Mouse (Mus musculus) MEL (cell line): ENCODE data around the gene Lrrn4cl. TPM values are rescaled to one million over a fixed set of nuclear protein-coding genes. Genes with fewer than 3 reads are reported as not detected.

ENCODE experiments used
- DNase-seq: peaks from one replicate; pipeline ENCODE4 v3.0.0; 2011; ENCODE audit warnings: low read depth, low spot score
- H3K27ac ChIP-seq: 2 replicates; pipeline ENCODE4 v1.5.1; 2012; ENCODE audit warnings: low read depth, mild to moderate bottlenecking, control low read depth, low read length, moderate library complexity; ENCODE audit not compliant: control insufficient read depth
- H3K27me3 ChIP-seq, 2 experiments: fragments of 150-350 bp in 1 of 2; sonication (generic) in 1 of 2; 2 replicates each; pipeline ENCODE4 v1.6.1; 2012; ENCODE audit warnings: low read length in 2 of 2, mild to moderate bottlenecking in 2 of 2, improper control_type of control experiment in 1 of 2, moderate library complexity in 1 of 2; ENCODE audit not compliant: insufficient read depth in 2 of 2, control insufficient read depth in 1 of 2
- H3K36me3 ChIP-seq, 2 experiments: 2 replicates each; pipeline ENCODE4 v1.6.1; 2012 to 2014; ENCODE audit warnings: low read length in 2 of 2, improper control_type of control experiment in 1 of 2, inconsistent platforms in 1 of 2, mild to moderate bottlenecking in 1 of 2; ENCODE audit not compliant: insufficient read depth in 2 of 2, control insufficient read depth in 1 of 2
- H3K4me1 ChIP-seq, 2 experiments: fragments of 150-350 bp in 1 of 2; sonication (generic) in 1 of 2; 2 replicates each; pipeline ENCODE4 v1.6.1; 2012; ENCODE audit warnings: low read length in 2 of 2, improper control_type of control experiment in 1 of 2, mild to moderate bottlenecking in 1 of 2; ENCODE audit not compliant: insufficient read depth in 2 of 2, control insufficient read depth in 1 of 2
- H3K4me3 ChIP-seq, 2 experiments: fragments of 150-350 bp in 1 of 2; sonication (generic) in 1 of 2; 2 replicates each; pipeline ENCODE4 v1.5.1; 2012; ENCODE audit warnings: low read depth in 2 of 2, low read length in 2 of 2, mild to moderate bottlenecking in 2 of 2, moderate library complexity in 2 of 2, control low read depth in 1 of 2, improper control_type of control experiment in 1 of 2; ENCODE audit not compliant: control insufficient read depth in 1 of 2, insufficient read depth in 1 of 2
- H3K79me2 ChIP-seq: 2 replicates; pipeline ENCODE4 v1.6.1; 2012; ENCODE audit warnings: mild to moderate bottlenecking, low read length, moderate library complexity; ENCODE audit not compliant: control insufficient read depth, poor library complexity, insufficient read depth
- H3K9ac ChIP-seq: 2 replicates; pipeline ENCODE4 v1.6.1; 2012; ENCODE audit warnings: low read depth, mild to moderate bottlenecking, control low read depth, low read length, moderate library complexity; ENCODE audit not compliant: control insufficient read depth, poor library complexity, severe bottlenecking
- H3K9me3 ChIP-seq: fragments of 150-350 bp; sonication (generic); replicated peaks from 2 replicates; pipeline ENCODE4 v1.6.1; 2012; ENCODE audit warnings: mild to moderate bottlenecking, low read length, improper control_type of control experiment, moderate library complexity; ENCODE audit not compliant: insufficient read depth
- BHLHE40 ChIP-seq: IDR thresholded peaks from 2 replicates; pipeline ENCODE4 v1.6.1; 2012; ENCODE audit warnings: low read depth, mild to moderate bottlenecking, inconsistent platforms, low read length, improper control_type of control experiment, borderline replicate concordance
- CHD2 ChIP-seq: IDR thresholded peaks from 2 replicates; pipeline ENCODE4 v1.6.1; 2011; ENCODE audit warnings: low read length, improper control_type of control experiment
- CTCF ChIP-seq, 3 experiments: IDR thresholded peaks in 2 of 3; conservative IDR thresholded peaks in 1 of 3; 2 replicates each; pipeline ENCODE4 v1.5.1; 2011 to 2012; ENCODE audit warnings: low read length in 3 of 3, low read depth in 2 of 3, mild to moderate bottlenecking in 2 of 3, improper control_type of control experiment in 1 of 3, inconsistent platforms in 1 of 3, mixed read lengths in 1 of 3, moderate library complexity in 1 of 3; ENCODE audit not compliant: control insufficient read depth in 1 of 3, insufficient read depth in 1 of 3, poor library complexity in 1 of 3, severe bottlenecking in 1 of 3
- E2F4 ChIP-seq: IDR thresholded peaks from 2 replicates; pipeline ENCODE4 v1.6.1; 2011; ENCODE audit warnings: low read depth, low read length, improper control_type of control experiment, borderline replicate concordance
- ELF1 ChIP-seq: IDR thresholded peaks from 2 replicates; pipeline ENCODE4 v1.6.1; 2014; ENCODE audit warnings: low read depth, mild to moderate bottlenecking, inconsistent platforms, low read length, improper control_type of control experiment, moderate library complexity
- EP300 ChIP-seq, 2 experiments: IDR thresholded peaks; 2 replicates each; pipeline ENCODE4 v1.6.1; 2011; ENCODE audit warnings: improper control_type of control experiment in 2 of 2, low read length in 2 of 2, low read depth in 1 of 2, mild to moderate bottlenecking in 1 of 2
- ETS1 ChIP-seq: IDR thresholded peaks from 2 replicates; pipeline ENCODE4 v1.6.1; 2012; ENCODE audit warnings: low read depth, mild to moderate bottlenecking, inconsistent platforms, low read length, improper control_type of control experiment, moderate library complexity
- GABPA ChIP-seq: IDR thresholded peaks from 2 replicates; pipeline ENCODE4 v1.6.1; 2012; ENCODE audit warnings: low read depth, mild to moderate bottlenecking, inconsistent platforms, low read length, improper control_type of control experiment, moderate library complexity
- HCFC1 ChIP-seq: IDR thresholded peaks from 2 replicates; pipeline ENCODE4 v1.6.1; 2012; ENCODE audit warnings: low read depth, mild to moderate bottlenecking, inconsistent platforms, low read length, improper control_type of control experiment, moderate library complexity
- JUND ChIP-seq: IDR thresholded peaks from 2 replicates; pipeline ENCODE4 v1.6.1; 2011; ENCODE audit warnings: low read depth, mild to moderate bottlenecking, improper control_type of control experiment, low read length
- MAFK ChIP-seq: IDR thresholded peaks from 2 replicates; pipeline ENCODE4 v1.6.1; 2011; ENCODE audit warnings: low read depth, mild to moderate bottlenecking, low read length, improper control_type of control experiment, borderline replicate concordance
- MAZ ChIP-seq: IDR thresholded peaks from 2 replicates; pipeline ENCODE4 v1.6.1; 2012; ENCODE audit warnings: low read depth, mild to moderate bottlenecking, inconsistent platforms, low read length, improper control_type of control experiment
- MEF2A ChIP-seq: IDR thresholded peaks from 2 replicates; pipeline ENCODE4 v1.6.1; 2014; ENCODE audit warnings: low read depth, mild to moderate bottlenecking, inconsistent platforms, low read length, improper control_type of control experiment; ENCODE audit not compliant: poor library complexity, insufficient replicate concordance, severe bottlenecking; ENCODE audit errors: extremely low read depth
- MYB ChIP-seq: IDR thresholded peaks from 2 replicates; pipeline ENCODE4 v1.6.1; 2011; ENCODE audit warnings: mild to moderate bottlenecking, low read depth, low read length, improper control_type of control experiment
- MYC ChIP-seq: IDR thresholded peaks from 2 replicates; pipeline ENCODE4 v1.6.1; 2011; ENCODE audit warnings: low read depth, mild to moderate bottlenecking, low read length, improper control_type of control experiment, moderate library complexity
- NELFE ChIP-seq: IDR thresholded peaks from 2 replicates; pipeline ENCODE4 v1.6.1; 2011; ENCODE audit warnings: low read depth, low read length, improper control_type of control experiment
- NRF1 ChIP-seq: IDR thresholded peaks from 2 replicates; pipeline ENCODE4 v1.6.1; 2014; ENCODE audit warnings: low read depth, mild to moderate bottlenecking, inconsistent platforms, low read length, improper control_type of control experiment, moderate library complexity; ENCODE audit not compliant: poor library complexity, insufficient read depth, severe bottlenecking
- POLR2A ChIP-seq, 2 experiments: IDR thresholded peaks; 2 replicates each; pipeline ENCODE4 v1.6.1; 2011 to 2012; ENCODE audit warnings: low read length in 2 of 2, mild to moderate bottlenecking in 2 of 2, control low read depth in 1 of 2, improper control_type of control experiment in 1 of 2, low read depth in 1 of 2, moderate library complexity in 1 of 2; ENCODE audit not compliant: control insufficient read depth in 1 of 2, insufficient read depth in 1 of 2, poor library complexity in 1 of 2
- POLR2AphosphoS2 ChIP-seq: IDR thresholded peaks from 2 replicates; pipeline ENCODE4 v1.6.1; 2011; ENCODE audit warnings: low read length, improper control_type of control experiment
- POLR2AphosphoS5 ChIP-seq: IDR thresholded peaks from 2 replicates; pipeline ENCODE4 v1.6.1; 2012; ENCODE audit warnings: low read depth, borderline replicate concordance, mild to moderate bottlenecking, inconsistent platforms, low read length, moderate library complexity, mixed read lengths
- RAD21 ChIP-seq: IDR thresholded peaks from 2 replicates; pipeline ENCODE4 v1.6.1; 2011; ENCODE audit warnings: mild to moderate bottlenecking, low read depth, low read length, improper control_type of control experiment
- RCOR1 ChIP-seq: IDR thresholded peaks from 2 replicates; pipeline ENCODE4 v1.6.1; 2012; ENCODE audit warnings: low read depth, mild to moderate bottlenecking, inconsistent platforms, low read length, improper control_type of control experiment
- SIN3A ChIP-seq: IDR thresholded peaks from 2 replicates; pipeline ENCODE4 v1.6.1; 2012; ENCODE audit warnings: low read length, improper control_type of control experiment, inconsistent platforms
- TAL1 ChIP-seq: IDR thresholded peaks from 2 replicates; pipeline ENCODE4 v1.6.1; 2012; ENCODE audit warnings: mild to moderate bottlenecking, inconsistent platforms, low read length, moderate library complexity, mixed read lengths
- TBP ChIP-seq: IDR thresholded peaks from 2 replicates; pipeline ENCODE4 v1.8.0; 2011; ENCODE audit warnings: low read depth, low read length, improper control_type of control experiment
- UBTF ChIP-seq: IDR thresholded peaks from 2 replicates; pipeline ENCODE4 v1.6.1; 2012; ENCODE audit warnings: low read depth, mild to moderate bottlenecking, inconsistent platforms, low read length, improper control_type of control experiment, moderate library complexity, borderline replicate concordance; ENCODE audit not compliant: insufficient read depth
- ZKSCAN1 ChIP-seq: IDR thresholded peaks from 2 replicates; pipeline ENCODE4 v1.6.1; 2012; ENCODE audit warnings: low read depth, mild to moderate bottlenecking, inconsistent platforms, low read length, improper control_type of control experiment, moderate library complexity
- ZMIZ1 ChIP-seq: IDR thresholded peaks from 2 replicates; pipeline ENCODE4 v1.6.1; 2012; ENCODE audit warnings: low read depth, mild to moderate bottlenecking, inconsistent platforms, low read length, improper control_type of control experiment, moderate library complexity
- ZNF384 ChIP-seq: IDR thresholded peaks from 2 replicates; pipeline ENCODE4 v1.6.1; 2012; ENCODE audit warnings: low read depth, mild to moderate bottlenecking, inconsistent platforms, low read length, improper control_type of control experiment
- polyA plus RNA-seq, 2 experiments: library from polyadenylated mRNA; stranded (reverse) in 1 of 2; unstranded in 1 of 2; fragments of >175 nt in 1 of 2; fragments of >200 nt in 1 of 2; gene quantifications; 2 replicates each; pipeline versions ENCODE4 v1.2.1 to v1.2.4; 2012; ENCODE audit warnings: low replicate concordance in 2 of 2, low read depth in 1 of 2; ENCODE audit not compliant: insufficient read length in 2 of 2, insufficient read depth in 1 of 2, missing spikeins in 1 of 2
- total RNA-seq: library from RNA; depleted of rRNA; stranded (reverse); fragments of 300-350 nt; gene quantifications from 2 replicates; pipeline ENCODE4 v1.2.3, GENCODE M21; 2012

The Lrrn4cl gene
- total and polyA plus RNA-seq, 3 experiments, result 0.15 to 0.54 TPM; not detected in 1

GRCm38 (mm10) chr19:8818301-8818798 is 32.2 kb upstream of the Lrrn4cl start:
- peak overlapping the region; percentile 88 for H3K9ac ChIP-seq
- no peak for TF ChIP-seq MYB
- peak; percentile 23; the same call in 1 of the 2 replicates for TF ChIP-seq ZMIZ1
- H3K36me3 ChIP-seq, result peaks cover 7 to 31% of the 10 kb centered on the region in 2 experiments
- peak overlapping the region; percentile 98 for H3K27ac ChIP-seq
- H3K79me2 ChIP-seq, result peaks cover 51% of the 10 kb centered on the region
- H3K4me1 ChIP-seq, result peaks cover 5 to 11% of the 10 kb centered on the region in 2 experiments; a peak in 3 of 4 replicates
- no peaks in the 10 kb centered on the region for H3K9me3 ChIP-seq
- peak overlapping the region; percentile 78 for H3K4me3 ChIP-seq
- no peaks in the 10 kb centered on the region for H3K27me3 ChIP-seq
- peak; percentile 54 for DNase-seq

- peaks cover 8 to 31% of the 10 kb centered on the region in 2 experiments for H3K36me3 ChIP-seq
- H3K4me1 ChIP-seq, result peaks cover 5 to 11% of the 10 kb centered on the region in 2 experiments; a peak in 3 of 4 replicates
- TF ChIP-seq MAZ (peak; percentile 48; the same call in 1 of the 2 replicates), POLR2A (IDR thresholded peaks at IDR 0.05; ENCODE audit: control insufficient read depth in 1 of 2, insufficient read depth in 1 of 2, low read depth in 1 of 2, low read length in 2 of 2, poor library complexity in 1 of 2) (peak in 1 of 2 experiments; percentile 88; a peak in 2 of 4 replicates), RCOR1 (no peak), ETS1 (peak; percentile 44), SIN3A (peak; percentile 94), ELF1 (peak; percentile 91), GABPA (no peak), TBP (peak; percentile 86), MYC (peak; percentile 72; the same call in 1 of the 2 replicates), CTCF (IDR thresholded peaks at IDR 0.05 in 2 of 3, conservative IDR thresholded peaks at IDR 0.05 in 1 of 3; ENCODE audit: control insufficient read depth in 1 of 3, insufficient read depth in 1 of 3, low read depth in 2 of 3, low read length in 3 of 3, poor library complexity in 1 of 3, severe bottlenecking in 1 of 3) (no peak), MEF2A (no peak), RAD21 (no peak), POLR2AphosphoS2 (peak; percentile 65; the same call in 1 of the 2 replicates), HCFC1 (peak; percentile 80), CHD2 (peak; percentile 87), JUND (no peak), UBTF (no peak), EP300 (IDR thresholded peaks at IDR 0.05; ENCODE audit: low read depth in 1 of 2, low read length in 2 of 2) (no peak), POLR2AphosphoS5 (no peak), BHLHE40 (no peak), ZNF384 (peak; percentile 95), MAFK (no peak), E2F4 (no peak), NELFE (peak; percentile 83), TAL1 (no peak), NRF1 (peak; percentile 59), ZKSCAN1 (no peak), MYB (0 out of 2 replicates have a peak, but pooled peaks have one; percentile 11)
These were observed 31.6 kb upstream of the Lrrn4cl start, which contains the start of gene Ttc9c for GRCm38 (mm10) chr19:8818801-8819595. TSS of gene Ttc9c (minus strand) at chr19:8819333.

More at GRCm38 (mm10) chr19:8818801-8819595, 31.6 kb upstream of the Lrrn4cl start, which contains the start of gene Ttc9c:
- Histone ChIP-seq H3K79me2 (peaks cover 53% of the 10 kb centered on the region), H3K9ac (peak within 1 kb of the TSS; percentile 93), H3K9me3 (no peaks in the 10 kb centered on the region), H3K4me3 (peak within 1 kb of the TSS; percentile 96 to 98), H3K27me3 (no peaks in the 10 kb centered on the region), H3K27ac (peak within 1 kb of the TSS; percentile 98)
- DNase-seq, result peak; percentile 99
